Mouse (Mus musculus) forebrain, embryonic 14.5 days (tissue): ENCODE measurements around the gene Ikzf1. TPM values are rescaled to one million over a fixed set of nuclear protein-coding genes. Genes with fewer than 3 reads are reported as not detected.

ENCODE experiments used
- ATAC-seq: fragments of 200-750 bp; cut with Nextera tagmentation; 2 replicates; pipeline ENCODE4 v1.8.0; 2017; ENCODE audit warnings: mild to moderate bottlenecking, moderate library complexity
- DNase-seq: peaks from one replicate; pipeline ENCODE4 v3.0.0-alpha.2; 2015; ENCODE audit warnings: low spot score
- H3K27ac ChIP-seq: fragments of 300-500 bp; sonication (generic); 2 replicates; pipeline ENCODE4 v1.5.1; 2014; ENCODE audit warnings: low read depth, mild to moderate bottlenecking, control low read depth, low read length, moderate library complexity
- H3K27me3 ChIP-seq: fragments of 300-500 bp; sonication (generic); replicated peaks from 2 replicates; pipeline ENCODE4 v1.6.1; 2014; ENCODE audit warnings: low read length, control low read depth, mixed read lengths; ENCODE audit not compliant: control insufficient read depth, insufficient read depth
- H3K36me3 ChIP-seq: fragments of 300-500 bp; sonication (generic); 2 replicates; pipeline ENCODE4 v1.6.1; 2014; ENCODE audit warnings: low read length, control low read depth; ENCODE audit not compliant: control insufficient read depth, insufficient read depth
- H3K4me1 ChIP-seq: fragments of 300-500 bp; sonication (generic); 2 replicates; pipeline ENCODE4 v1.6.1; 2014; ENCODE audit warnings: antibody characterized with exemption, low read length, control low read depth; ENCODE audit not compliant: control insufficient read depth, insufficient read depth
- H3K4me2 ChIP-seq: fragments of 300-500 bp; sonication (generic); 2 replicates; pipeline ENCODE4 v1.6.1; 2014; ENCODE audit warnings: mild to moderate bottlenecking, control low read depth, low read length
- H3K4me3 ChIP-seq: fragments of 300-500 bp; sonication (generic); 2 replicates; pipeline ENCODE4 v1.5.1; 2014; ENCODE audit warnings: low read depth, low read length, control low read depth
- H3K9ac ChIP-seq: fragments of 300-500 bp; sonication (generic); 2 replicates; pipeline ENCODE4 v1.6.1; 2014; ENCODE audit warnings: mild to moderate bottlenecking, low read length, control low read depth, moderate library complexity
- H3K9me3 ChIP-seq: fragments of 300-500 bp; sonication (generic); replicated peaks from 2 replicates; pipeline ENCODE4 v1.6.1; 2016; ENCODE audit warnings: low read length, control low read depth, mixed read lengths; ENCODE audit not compliant: control insufficient read depth
- WGBS: fragments of 180-500 bp; shearing (Covaris S2); extraction: QIAGEN DNeasy Blood & Tissue Kit; methylation state at CpG from one replicate; pipeline ENCODE4 v1.1.7; 2014; 5-methylcytosine and 5-hydroxymethylcytosine counted together
- polyA plus RNA-seq: library from polyadenylated mRNA; unstranded; fragments of >200 nt; fragmentation: Nextera tagmentation; extraction: Ambion mirVana; gene quantifications from 2 replicates; pipeline ENCODE4 v1.2.1, GENCODE M21; 2014

Ikzf1 gene
- polyA plus RNA-seq, 1 experiment from 2014 or later: 1.9 TPM

GRCm38 (mm10) chr11:11809404-11810175 lies 124.8 kb downstream of the Ikzf1 start:
- peak overlapping the region; percentile 57 for H3K4me3 ChIP-seq
- H3K9me3 ChIP-seq: no peaks in the 10 kb centered on the region
- H3K4me2 ChIP-seq: peak overlapping the region; percentile 74
- ATAC-seq (peak; percentile 15), DNase-seq (peak; percentile 65)
- H3K36me3 ChIP-seq: 0 out of 2 replicates have a peak, but pooled peaks cover 2% of the 10 kb centered on the region
- H3K27ac ChIP-seq: peak overlapping the region; percentile 95
- H3K9ac ChIP-seq: peak overlapping the region; percentile 83
- no peaks in the 10 kb centered on the region for H3K27me3 ChIP-seq
- 3% methylated on average over 11 of the region's 11 CpGs for WGBS
- peaks cover 7% of the 10 kb centered on the region; the same call in 1 of the 2 replicates for H3K4me1 ChIP-seq

DNA sequence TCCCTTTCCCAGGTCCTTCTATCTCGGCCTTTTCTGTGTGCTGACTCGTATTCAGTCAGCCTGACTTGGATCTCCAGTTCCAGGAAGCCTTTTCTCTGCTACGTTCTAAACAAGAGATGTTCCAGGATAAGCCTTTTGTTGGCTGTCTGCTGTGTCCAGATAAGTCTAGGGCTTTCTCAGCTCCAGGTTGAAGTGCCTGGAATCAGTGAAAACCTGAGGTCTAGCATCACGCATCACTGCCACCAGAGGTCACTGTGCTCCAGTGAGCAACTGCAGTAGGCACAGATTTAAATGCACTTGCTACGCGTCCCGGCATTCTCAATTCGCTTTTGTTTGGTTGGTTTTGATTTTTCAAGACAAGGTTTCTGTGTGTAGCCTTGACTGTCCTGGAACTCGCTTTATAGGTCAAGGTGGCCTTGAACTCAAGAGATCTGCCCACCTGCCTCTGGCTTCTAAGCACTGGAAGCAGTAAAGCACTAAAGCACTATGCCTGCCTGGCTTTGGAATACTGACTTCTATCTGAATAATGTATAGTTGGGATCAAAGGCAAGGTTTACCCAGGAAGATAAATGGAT lies 127.2 kb downstream of the Ikzf1 start:
- no peaks in the 10 kb centered on the region for H3K27me3 ChIP-seq
- no peaks in the 10 kb centered on the region for H3K36me3 ChIP-seq
- H3K9ac ChIP-seq: peak overlapping the region; percentile 43; the same call in 1 of the 2 replicates
- peak overlapping the region; percentile 26; the same call in 1 of the 2 replicates for H3K4me2 ChIP-seq
- DNase-seq (peak; percentile 93), ATAC-seq (peak; percentile 21; the same call in 1 of the 2 replicates)
- no peak overlapping the region for H3K27ac ChIP-seq
- WGBS: 19% methylated on average over 9 of the region's 9 CpGs
- H3K4me1 ChIP-seq: peaks cover 7% of the 10 kb centered on the region; the same call in 1 of the 2 replicates
- H3K9me3 ChIP-seq: no peaks in the 10 kb centered on the region
- H3K4me3 ChIP-seq: no peak overlapping the region

GRCm38 (mm10) chr11:11815737-11816136 lies 130.9 kb downstream of the Ikzf1 start:
- no peak overlapping the region for H3K4me2 ChIP-seq
- DNase-seq: no peak
- no peaks in the 10 kb centered on the region for H3K9me3 ChIP-seq
- no peak for ATAC-seq
- H3K4me1 ChIP-seq: no peaks in the 10 kb centered on the region
- H3K4me3 ChIP-seq: no peak overlapping the region
- 60% methylated on average over 3 of the region's 3 CpGs for WGBS
- no peak overlapping the region for H3K9ac ChIP-seq
- no peaks in the 10 kb centered on the region for H3K27me3 ChIP-seq
- H3K36me3 ChIP-seq: no peaks in the 10 kb centered on the region
- no peak overlapping the region for H3K27ac ChIP-seq

- Histone ChIP-seq H3K9me3 (no peaks in the 10 kb centered on the region), H3K36me3 (no peaks in the 10 kb centered on the region), H3K4me2 (no peak overlapping the region), H3K9ac (no peak overlapping the region), H3K4me3 (no peak overlapping the region), H3K27ac (no peak overlapping the region), H3K27me3 (no peaks in the 10 kb centered on the region), H3K4me1 (peaks cover 19% of the 10 kb centered on the region)
- no peak for ATAC-seq
- WGBS: 89% methylated on average over 6 of the region's 6 CpGs
- DNase-seq: no peak
These were observed 134.0 kb downstream of the Ikzf1 start for GRCm38 (mm10) chr11:11818797-11819196.

GRCm38 (mm10) chr11:11819206-11819605 lies 134.4 kb downstream of the Ikzf1 start:
- ATAC-seq: no peak
- no peaks in the 10 kb centered on the region for H3K9me3 ChIP-seq
- H3K4me2 ChIP-seq: no peak overlapping the region
- 90% methylated on average over 5 of the region's 5 CpGs for WGBS
- H3K27ac ChIP-seq: no peak overlapping the region
- peaks cover 19% of the 10 kb centered on the region for H3K4me1 ChIP-seq
- H3K9ac ChIP-seq: no peak overlapping the region
- no peak overlapping the region for H3K4me3 ChIP-seq
- no peaks in the 10 kb centered on the region for H3K27me3 ChIP-seq
- no peaks in the 10 kb centered on the region for H3K36me3 ChIP-seq
- no peak for DNase-seq

GRCm38 (mm10) chr11:11820251-11820650 lies 135.4 kb downstream of the Ikzf1 start:
- DNase-seq: peak; percentile 97
- Histone ChIP-seq H3K4me2 (no peak overlapping the region), H3K27ac (no peak overlapping the region), H3K4me3 (no peak overlapping the region), H3K27me3 (no peaks in the 10 kb centered on the region), H3K4me1 (peaks cover 27% of the 10 kb centered on the region), H3K9ac (no peak overlapping the region), H3K36me3 (no peaks in the 10 kb centered on the region), H3K9me3 (no peaks in the 10 kb centered on the region)
- ATAC-seq: peak; percentile 54
- WGBS: 3% methylated on average over 2 of the region's 2 CpGs

DNA sequence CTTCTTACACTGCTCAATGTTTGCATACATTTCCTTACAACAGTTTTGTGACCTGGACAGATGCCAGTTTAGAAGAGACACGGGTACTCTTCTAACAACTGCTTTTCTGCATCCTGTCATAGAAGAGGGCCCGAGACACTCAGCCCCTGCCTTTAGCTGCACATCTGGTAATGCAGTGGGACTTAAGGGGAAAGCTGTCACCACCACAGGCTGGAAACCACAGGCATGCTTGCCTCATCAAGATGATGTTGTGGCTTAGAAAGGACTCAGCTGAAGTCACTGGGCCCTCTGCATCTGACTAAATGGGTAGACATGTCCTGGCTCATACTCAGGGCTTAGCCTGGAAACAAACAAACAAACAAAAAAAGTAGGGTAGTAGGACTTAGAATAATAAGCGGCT lies 135.9 kb downstream of the Ikzf1 start:
- no peak overlapping the region for H3K9ac ChIP-seq
- H3K36me3 ChIP-seq: no peaks in the 10 kb centered on the region
- no peaks in the 10 kb centered on the region for H3K9me3 ChIP-seq
- no peak overlapping the region for H3K4me2 ChIP-seq
- no peaks in the 10 kb centered on the region for H3K27me3 ChIP-seq
- DNase-seq (no peak), ATAC-seq (peak; percentile 2; the same call in 1 of the 2 replicates)
- H3K27ac ChIP-seq: no peak overlapping the region
- H3K4me3 ChIP-seq: no peak overlapping the region
- peaks cover 27% of the 10 kb centered on the region for H3K4me1 ChIP-seq
- WGBS: 71% methylated on average over 3 of the region's 3 CpGs

DNA sequence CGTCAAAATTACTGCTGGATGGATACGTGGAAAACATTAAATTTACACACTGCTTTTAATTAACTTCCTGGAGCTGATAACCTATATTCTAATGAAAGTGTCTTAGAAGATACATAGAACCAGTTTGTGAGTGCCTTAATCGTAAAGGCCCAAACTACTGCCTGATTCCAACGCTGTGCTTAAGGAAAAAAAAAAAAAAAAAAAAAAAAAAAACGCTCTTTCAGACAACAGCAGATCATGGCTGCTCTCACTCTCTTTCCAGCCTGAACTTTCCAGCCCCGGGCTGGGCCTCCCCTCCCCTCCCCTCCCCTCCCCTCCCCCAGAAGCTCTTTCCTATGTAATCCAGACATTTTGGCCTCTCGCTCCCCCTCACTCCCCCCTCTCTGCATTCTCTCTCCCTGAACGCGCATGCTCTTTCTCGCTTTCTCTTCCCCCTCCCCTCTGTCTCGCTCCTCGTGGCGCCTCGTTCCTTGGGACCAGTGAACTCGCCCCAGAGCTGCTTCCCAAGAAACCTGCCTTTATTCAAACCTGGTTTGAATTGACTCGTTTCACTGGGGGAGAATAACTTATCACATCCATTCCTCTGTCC lies 136.7 kb downstream of the Ikzf1 start:
- Histone ChIP-seq H3K9ac (peak overlapping the region; percentile 46; the same call in 1 of the 2 replicates), H3K27ac (peak overlapping the region; percentile 76), H3K36me3 (no peaks in the 10 kb centered on the region), H3K27me3 (no peaks in the 10 kb centered on the region), H3K4me2 (peak overlapping the region; percentile 41), H3K9me3 (no peaks in the 10 kb centered on the region), H3K4me3 (no peak overlapping the region), H3K4me1 (peaks cover 27% of the 10 kb centered on the region)
- ATAC-seq: peak; percentile 84
- 5% methylated on average over 15 of the region's 16 CpGs for WGBS
- DNase-seq: peak; percentile 94
